Mouse (Mus musculus) granulocyte monocyte progenitor cell, adult 5-6 weeks (primary cell): ENCODE measurements at regions not wholly inside any gene's neighbourhood (a gene's known extent, or its start where the extent isn't known, plus 50 kb on each side); places are given as distances from the start of the nearest gene placed in this dataset.

Experiments
- ATAC-seq: replicated peaks from 2 replicates; pipeline ENCODE4 v1.8.0; 2016; ENCODE audit warnings: mild to moderate bottlenecking, moderate TSS enrichment, inconsistent platforms; ENCODE audit not compliant: poor library complexity, severe bottlenecking

DNA sequence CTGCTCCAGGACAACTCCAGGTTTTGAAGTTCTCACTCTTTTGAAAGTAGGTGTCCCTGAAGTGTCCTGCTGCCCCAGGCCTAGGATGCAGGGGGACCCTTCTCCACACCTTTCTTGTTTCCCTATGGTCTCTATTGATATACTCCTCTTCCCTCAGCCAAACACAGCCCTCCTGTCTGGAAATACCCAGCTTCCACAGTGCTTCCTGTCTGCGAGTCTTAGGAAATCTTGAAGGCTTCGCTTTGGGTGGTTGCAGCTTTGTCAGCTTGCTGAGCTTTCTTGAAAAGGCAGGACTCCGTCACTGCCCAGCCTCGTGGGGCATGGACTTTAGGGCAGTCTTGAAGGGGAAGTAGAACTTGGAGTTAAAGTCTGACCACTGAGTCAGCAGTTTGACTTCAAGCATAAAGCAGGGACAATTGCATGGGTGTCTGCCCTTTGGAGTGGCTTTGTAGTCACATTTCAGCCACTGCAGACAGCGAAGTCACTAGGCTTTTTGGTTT, 51.1 kb upstream of the Lrrc52 start:
- ATAC-seq = 0 out of 2 replicates have a peak, but pooled peaks have one; percentile 22

DNA sequence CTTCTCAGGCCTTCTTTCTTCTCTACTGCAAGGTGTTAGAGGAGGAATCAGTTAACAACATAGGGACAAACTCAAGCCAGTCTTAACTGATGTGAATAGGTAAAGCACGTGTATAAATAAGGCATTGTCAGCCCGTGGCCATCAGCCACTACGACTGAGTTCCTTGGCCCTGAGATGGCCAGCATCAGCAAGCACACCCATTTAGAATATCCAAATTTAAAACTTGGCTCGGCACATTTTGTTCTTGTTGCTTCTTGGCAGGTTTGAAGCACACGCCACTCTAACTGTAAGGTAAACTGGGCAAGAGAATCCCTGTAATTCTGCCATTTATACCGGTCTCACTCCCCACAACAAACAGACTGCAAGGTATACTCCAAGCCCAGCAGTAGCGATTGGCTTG, 57.3 kb upstream of the Lrrc52 start:
- no peak for ATAC-seq

DNA sequence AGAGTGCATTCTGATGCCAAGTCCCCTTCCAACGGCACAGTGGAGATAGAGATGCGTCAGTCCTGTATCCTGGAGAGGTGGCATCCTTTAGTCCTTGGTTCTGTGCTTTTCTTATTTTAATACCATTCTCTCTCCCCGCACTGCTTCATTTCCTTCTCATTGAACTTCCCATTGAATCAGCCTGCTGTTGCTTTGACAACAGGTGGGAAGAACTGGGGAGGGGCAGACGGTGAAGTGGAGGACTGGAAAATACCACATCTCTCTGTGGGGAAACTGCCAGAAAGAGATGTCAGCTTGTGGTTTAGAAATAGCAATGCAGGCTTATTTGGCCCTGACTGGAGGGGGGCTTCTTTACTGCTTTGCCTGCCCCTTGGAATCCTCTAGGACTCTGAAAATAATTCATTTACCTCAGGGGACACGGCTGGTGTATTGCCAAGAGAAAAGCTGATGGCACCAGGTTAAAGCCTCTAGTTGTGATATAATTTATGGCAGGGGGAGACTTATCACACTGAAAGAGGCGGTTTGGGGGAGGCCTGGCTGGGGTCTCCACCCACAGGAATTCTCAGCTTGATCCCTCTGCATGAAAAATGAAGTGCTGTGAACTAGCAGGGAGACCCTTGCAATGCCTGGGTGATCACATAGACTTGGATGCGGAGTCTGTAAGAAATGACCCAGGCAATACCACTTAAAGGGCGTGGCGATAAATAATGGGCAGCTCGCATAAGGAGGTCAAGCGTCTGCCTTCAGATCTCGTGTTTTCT, 65.4 kb upstream of the Rxrg start:
- no peak for ATAC-seq

DNA sequence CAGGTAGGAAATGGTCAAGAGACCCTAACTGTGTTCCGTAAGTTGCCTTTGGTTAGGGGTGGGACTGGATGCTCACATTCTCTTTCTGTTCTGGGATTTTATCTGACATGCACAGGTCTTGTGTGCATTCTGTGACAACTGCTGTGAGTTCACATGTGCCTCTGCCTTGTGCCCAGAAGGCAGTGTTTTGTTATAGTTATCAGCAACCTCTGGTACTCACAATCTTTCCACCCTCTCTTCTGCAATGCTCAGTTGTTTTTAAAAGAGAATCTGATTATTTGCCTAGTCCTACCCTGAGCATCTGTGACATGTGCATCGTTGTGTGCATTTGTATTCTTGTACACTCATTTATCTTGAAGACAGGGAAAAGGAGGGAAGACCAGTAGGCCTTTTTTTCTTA, 52.2 kb upstream of the Rxrg start:
- ATAC-seq = no peak

GRCm38 (mm10) chr1:167547248-167547647, 50.9 kb upstream of the Rxrg start:
- no peak for ATAC-seq
